Comparison of ENCODE assay signal across 8 mouse cellular contexts in genomic region chr13:44353899-44354298, GRCm38 (mm10).
A peak's percentile ranks its signal among the peaks of the same experiment; 100 is the strongest.
DNase-seq lines count a peak whose midpoint lies in the region; ATAC-seq lines count a peak whose summit lies in the region.

No protein-coding gene starts in this region.

- ATAC-seq in hindbrain, embryonic 13.5 days (ENCODE audit: low FRiP score): no peak

- 0 out of 2 replicates have a peak overlapping the region, but pooled peaks have one; percentile 13 for H3K4me2 ChIP-seq in hindbrain, embryonic 13.5 days

- intact Hi-C loops in heart, postnatal 25 days (cut with DNase I): no loop called here

- H3K27me3 ChIP-seq in hindbrain, embryonic 13.5 days: no peaks in the 10 kb centered on the region

- H3K9ac ChIP-seq in hindbrain, embryonic 13.5 days: no peak overlapping the region

- no peaks in the 10 kb centered on the region for H3K9me3 ChIP-seq in hindbrain, embryonic 13.5 days

- no peak overlapping the region for H3K4me3 ChIP-seq in hindbrain, embryonic 13.5 days

- peaks cover 13% of the 10 kb centered on the region for H3K4me1 ChIP-seq in hindbrain, embryonic 13.5 days (replicated peaks)

- WGBS in hindbrain, embryonic 13.5 days: 20% methylated on average over 9 of the region's 9 CpGs

- no peaks in the 10 kb centered on the region for H3K36me3 ChIP-seq in hindbrain, embryonic 13.5 days

- peak; percentile 91 for DNase-seq in heart, adult 11 months
- DNase-seq in heart, postnatal 25 days (ENCODE audit: low spot score): no peak
- peak; percentile 64 for DNase-seq in cerebellum, adult 9-10 months
- DNase-seq in lung, postnatal 25 days (ENCODE audit: low spot score): peak; percentile 24
- DNase-seq in right cerebral cortex, adult 18-20 months: no peak
- DNase-seq in left cerebral cortex, adult 9 months (ENCODE audit: low spot score in 2 of 2): no peak
- no peak for DNase-seq in liver

- no peak overlapping the region for H3K27ac ChIP-seq in hindbrain, embryonic 13.5 days

Comparison
In these comparisons a context has a peak if more than half of its experiments do, and no peak if none do; other contexts are left out.
1. DNase-seq: peak in heart, adult 11 months (single experiment), cerebellum, adult 9-10 months (single experiment) and lung, postnatal 25 days (single experiment); none in heart, postnatal 25 days (single experiment), right cerebral cortex, adult 18-20 months (single experiment), left cerebral cortex, adult 9 months (0 of 2) and liver (single experiment).